Mouse (Mus musculus) kidney, adult 2 months (tissue): Measurements from ENCODE around the gene Trim66.

ENCODE experiments used
- CTCF ChIP-seq: fragments of 200-500 bp; conservative IDR thresholded peaks from 2 replicates; pipeline ENCODE4 v1.5.1; 2011; ENCODE audit warnings: low read depth, mild to moderate bottlenecking, control low read depth, low read length, moderate library complexity, mixed read lengths; ENCODE audit not compliant: insufficient read depth, insufficient read length
- POLR2A ChIP-seq: fragments of 200-500 bp; IDR thresholded peaks from one replicate; pipeline ENCODE4 v1.6.1; 2011; ENCODE audit warnings: low read depth, low read length, control low read depth

DNA sequence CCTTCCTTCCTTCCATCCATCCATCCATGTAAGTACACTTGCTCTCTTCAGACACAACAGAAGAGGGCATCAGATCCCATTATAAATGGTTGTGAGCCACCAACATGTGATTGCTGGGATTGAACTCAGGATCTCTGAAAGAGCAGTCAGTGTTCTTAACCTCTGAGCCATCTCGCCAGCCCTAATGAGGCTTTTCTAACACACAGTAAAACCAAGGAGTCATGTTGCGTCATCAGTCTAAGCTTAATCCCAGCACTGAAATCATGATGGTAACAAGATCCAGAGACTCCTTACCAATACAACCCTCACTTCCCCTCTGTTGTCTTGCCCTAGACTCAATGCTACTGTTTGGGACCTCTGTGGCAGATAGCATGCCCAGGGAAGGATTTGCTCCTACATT lies 38.3 kb upstream of the Trim66 start:
- no peak for TF ChIP-seq CTCF
- TF ChIP-seq POLR2A: no peak
